In the genomic region with DNA sequence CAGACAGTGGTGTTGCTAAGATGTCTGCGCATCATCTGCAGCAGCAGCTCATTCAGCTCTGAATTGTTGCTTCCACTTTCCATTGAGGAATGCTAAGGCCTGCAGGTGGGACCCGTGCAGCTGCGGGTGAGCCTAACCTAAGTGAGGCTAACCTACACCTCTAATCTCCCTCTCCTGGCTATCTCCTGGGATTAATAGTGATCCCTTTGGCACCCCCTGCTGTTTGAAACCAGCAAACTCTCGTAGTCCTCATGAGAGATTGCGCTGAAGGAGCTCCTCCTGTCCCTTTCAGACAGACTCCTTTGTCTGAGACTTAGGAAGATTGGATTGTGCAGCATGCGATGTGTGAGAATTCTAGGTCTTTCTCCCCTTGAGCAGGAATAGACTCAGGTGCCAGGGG, we compare ENCODE assay signal across 8 mouse cellular contexts.
A peak's percentile ranks its signal among the peaks of the same experiment; 100 is the strongest.
DNase-seq lines count a peak whose midpoint lies in the region; ATAC-seq and TF ChIP-seq lines count a peak whose summit lies in the region.

No protein-coding gene starts in this region.

- DNase-seq in cerebellum, adult 9-10 months = peak; percentile 21
- DNase-seq in cerebellum, adult 11-12 months = no peak
- peak; percentile 46 for DNase-seq in ovary, postnatal 36 days (ENCODE audit: low spot score)
- no peak for DNase-seq in ovary, postnatal 10 days (ENCODE audit: low spot score)
- DNase-seq in embryo, embryonic 10.5 days (ENCODE audit: low spot score) = peak; percentile 76
- peak; percentile 56 for DNase-seq in kidney, postnatal 14 days
- peak; percentile 80 for DNase-seq in lung, embryonic 14.5 days
- DNase-seq in right cerebral cortex, postnatal 25 days = peak; percentile 35

- 38% methylated on average over 6 of the region's 6 CpGs for WGBS in lung, embryonic 14.5 days

- H3K36me3 ChIP-seq in lung, embryonic 14.5 days (ENCODE audit: insufficient read depth) = peaks cover 7% of the 10 kb centered on the region; the same call in 1 of the 2 replicates

- no peaks in the 10 kb centered on the region for H3K9me3 ChIP-seq in lung, embryonic 14.5 days (ENCODE audit: low read depth, low read length)

- H3K4me1 ChIP-seq in lung, embryonic 14.5 days (ENCODE audit: insufficient read depth) = no peaks in the 10 kb centered on the region

- ATAC-seq in lung, embryonic 14.5 days (ENCODE audit: insufficient read depth) = no peak

- TF ChIP-seq CTCF in lung, embryonic 14.5 days (IDR thresholded peaks at IDR 0.05; ENCODE audit: low read depth) = peak; percentile 75

- no peak overlapping the region for H3K27ac ChIP-seq in lung, embryonic 14.5 days (ENCODE audit: low read depth)

- H3K4me3 ChIP-seq in lung, embryonic 14.5 days (ENCODE audit: low read depth, low read length) = no peak overlapping the region

- H3K9ac ChIP-seq in lung, embryonic 14.5 days = no peak overlapping the region

- H3K4me2 ChIP-seq in lung, embryonic 14.5 days = no peak overlapping the region

- no peaks in the 10 kb centered on the region for H3K27me3 ChIP-seq in lung, embryonic 14.5 days (ENCODE audit: insufficient read depth, low read length)

Comparison
In these comparisons a context has a peak if more than half of its experiments do, and no peak if none do; other contexts are left out.
1. DNase-seq: peak in cerebellum, adult 9-10 months (single experiment), ovary, postnatal 36 days (single experiment), embryo, embryonic 10.5 days (single experiment), kidney, postnatal 14 days (single experiment), lung, embryonic 14.5 days (single experiment) and right cerebral cortex, postnatal 25 days (single experiment); none in cerebellum, adult 11-12 months (single experiment) and ovary, postnatal 10 days (single experiment).